Mouse (Mus musculus) hindbrain, embryonic 12.5 days (tissue): ENCODE data around the gene Gramd1b. TPM values are rescaled to one million over a fixed set of nuclear protein-coding genes. Genes with fewer than 3 reads are reported as not detected.

Experiments
- ATAC-seq: fragments of 200-750 bp; cut with Nextera tagmentation; 2 replicates; pipeline ENCODE4 v1.8.0; 2017; ENCODE audit warnings: moderate TSS enrichment; ENCODE audit not compliant: low FRiP score
- H3K27ac ChIP-seq: fragments of 300-500 bp; sonication (generic); 2 replicates; pipeline ENCODE4 v1.5.1; 2016; ENCODE audit warnings: mild to moderate bottlenecking
- H3K27me3 ChIP-seq: fragments of 300-500 bp; sonication (generic); 2 replicates; pipeline ENCODE4 v1.6.1; 2016; ENCODE audit warnings: mild to moderate bottlenecking
- H3K36me3 ChIP-seq: fragments of 300-500 bp; sonication (generic); 2 replicates; pipeline ENCODE4 v1.6.1; 2016; ENCODE audit warnings: mild to moderate bottlenecking
- H3K4me1 ChIP-seq: fragments of 300-500 bp; sonication (generic); 2 replicates; pipeline ENCODE4 v1.6.1; 2016
- H3K4me2 ChIP-seq: fragments of 300-500 bp; sonication (generic); replicated peaks from 2 replicates; pipeline ENCODE4 v1.6.1; 2016; ENCODE audit warnings: mild to moderate bottlenecking
- H3K4me3 ChIP-seq: fragments of 300-500 bp; sonication (generic); 2 replicates; pipeline ENCODE4 v1.5.1; 2016; ENCODE audit warnings: mild to moderate bottlenecking
- H3K9ac ChIP-seq: fragments of 300-500 bp; sonication (generic); 2 replicates; pipeline ENCODE4 v1.6.1; 2016; ENCODE audit warnings: mild to moderate bottlenecking, moderate library complexity
- H3K9me3 ChIP-seq: fragments of 300-500 bp; sonication (generic); replicated peaks from 2 replicates; pipeline ENCODE4 v1.6.1; 2016; ENCODE audit warnings: mild to moderate bottlenecking
- WGBS: fragments of 180-500 bp; shearing (Covaris S2); methylation state at CpG from one replicate; pipeline ENCODE4 v1.1.7; 2016; 5-methylcytosine and 5-hydroxymethylcytosine counted together
- polyA plus RNA-seq: library from polyadenylated mRNA; unstranded; fragments of >200 nt; fragmentation: Nextera tagmentation; extraction: Ambion mirVana; gene quantifications from 2 replicates; pipeline ENCODE4 v1.2.1, GENCODE M21; 2016

Gramd1b gene
- polyA plus RNA-seq, 1 experiment from 2014 or later = 4.9 TPM

GRCm38 (mm10) chr9:40381416-40382411 is 149.5 kb downstream of the Gramd1b start:
- Histone ChIP-seq H3K4me3 (no peak overlapping the region), H3K36me3 (no peaks in the 10 kb centered on the region), H3K27ac (no peak overlapping the region), H3K4me1 (peaks cover 13% of the 10 kb centered on the region), H3K9ac (0 out of 2 replicates have a peak overlapping the region, but pooled peaks have one; percentile 27), H3K9me3 (no peaks in the 10 kb centered on the region), H3K4me2 (no peak overlapping the region; the same call in 1 of the 2 replicates), H3K27me3 (no peaks in the 10 kb centered on the region)
- 15% methylated on average over 15 of the region's 15 CpGs for WGBS
- ATAC-seq = peak; percentile 88

GRCm38 (mm10) chr9:40376711-40377410 is 154.3 kb downstream of the Gramd1b start:
- Histone ChIP-seq H3K9ac (peak overlapping the region; percentile 36), H3K27ac (no peak overlapping the region), H3K4me1 (peaks cover 34% of the 10 kb centered on the region), H3K36me3 (no peaks in the 10 kb centered on the region), H3K27me3 (no peaks in the 10 kb centered on the region), H3K4me2 (peak overlapping the region; percentile 44; the same call in 1 of the 2 replicates), H3K9me3 (no peaks in the 10 kb centered on the region), H3K4me3 (no peak overlapping the region)
- WGBS = 69% methylated on average over 9 of the region's 9 CpGs
- ATAC-seq = 0 out of 2 replicates have a peak, but pooled peaks have one; percentile 15

DNA sequence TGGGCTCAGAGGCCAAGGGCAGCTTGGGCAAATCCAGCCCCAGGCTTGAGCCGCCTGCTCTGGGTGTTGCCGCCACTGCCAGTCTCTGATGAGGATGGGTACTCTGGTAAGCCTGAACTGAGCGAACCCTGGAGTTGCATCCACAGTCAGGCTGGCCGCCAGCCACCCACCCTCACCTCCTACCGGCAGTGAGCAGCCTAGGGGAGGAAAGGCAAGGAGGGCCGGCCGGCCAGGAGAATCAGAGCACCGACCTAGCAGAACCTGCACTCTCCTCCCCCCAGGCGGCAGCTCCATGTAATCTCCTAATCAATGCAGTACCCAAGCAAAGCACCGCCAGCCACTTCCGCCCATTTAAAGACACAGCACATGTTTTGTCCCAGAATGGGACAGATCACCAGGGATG is 155.0 kb downstream of the Gramd1b start:
- Histone ChIP-seq H3K27ac (peak overlapping the region; percentile 18; the same call in 1 of the 2 replicates), H3K27me3 (no peaks in the 10 kb centered on the region), H3K4me3 (peak overlapping the region; percentile 19), H3K9me3 (no peaks in the 10 kb centered on the region), H3K4me2 (peak overlapping the region; percentile 44), H3K9ac (peak overlapping the region; percentile 36; the same call in 1 of the 2 replicates), H3K36me3 (no peaks in the 10 kb centered on the region), H3K4me1 (peaks cover 30% of the 10 kb centered on the region)
- 8% methylated on average over 11 of the region's 11 CpGs for WGBS
- ATAC-seq = peak; percentile 78

GRCm38 (mm10) chr9:40375518-40375917 is 155.7 kb downstream of the Gramd1b start:
- no peaks in the 10 kb centered on the region for H3K27me3 ChIP-seq
- H3K9ac ChIP-seq = 0 out of 2 replicates have a peak overlapping the region, but pooled peaks have one; percentile 36
- H3K36me3 ChIP-seq = no peaks in the 10 kb centered on the region
- H3K9me3 ChIP-seq = no peaks in the 10 kb centered on the region
- no peak overlapping the region for H3K4me3 ChIP-seq
- no peak for ATAC-seq
- peaks cover 30% of the 10 kb centered on the region for H3K4me1 ChIP-seq
- H3K27ac ChIP-seq = no peak overlapping the region
- peak overlapping the region; percentile 44 for H3K4me2 ChIP-seq
- WGBS = 60% methylated on average over 6 of the region's 6 CpGs

- 42% methylated on average over 3 of the region's 5 CpGs for WGBS
Measured at GRCm38 (mm10) chr9:40374992-40375391, 156.2 kb downstream of the Gramd1b start.

DNA sequence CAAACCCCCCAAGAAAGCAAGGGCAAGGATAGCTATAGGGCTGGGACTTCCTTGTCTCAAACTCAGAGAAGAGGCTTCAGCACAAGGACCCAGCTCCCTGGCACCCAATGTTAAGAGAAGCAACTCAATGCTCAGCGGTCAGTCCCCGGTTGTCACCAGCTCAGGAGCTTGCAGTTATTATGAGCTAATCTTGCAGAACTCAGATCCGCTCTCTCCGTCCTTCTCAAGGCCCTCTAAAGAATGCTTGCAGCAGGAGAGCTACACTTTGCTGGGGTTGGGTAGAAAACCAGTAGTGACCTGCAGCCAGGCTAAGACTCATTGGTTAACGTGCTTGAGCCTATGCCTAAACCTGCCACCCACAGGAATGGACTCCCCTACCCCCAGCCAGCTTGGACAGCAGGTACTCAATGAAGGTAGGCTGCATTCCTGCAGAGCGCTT is 156.6 kb downstream of the Gramd1b start:
- Histone ChIP-seq H3K36me3 (no peaks in the 10 kb centered on the region), H3K9ac (no peak overlapping the region), H3K4me2 (peak overlapping the region; percentile 13; the same call in 1 of the 2 replicates), H3K4me3 (no peak overlapping the region), H3K27ac (no peak overlapping the region), H3K9me3 (no peaks in the 10 kb centered on the region), H3K4me1 (peaks cover 30% of the 10 kb centered on the region), H3K27me3 (no peaks in the 10 kb centered on the region)
- no peak for ATAC-seq
- 62% methylated on average over 6 of the region's 6 CpGs for WGBS

More at GRCm38 (mm10) chr9:40374992-40375391, 156.2 kb downstream of the Gramd1b start:
- Histone ChIP-seq H3K4me1 (peaks cover 30% of the 10 kb centered on the region), H3K9ac (no peak overlapping the region), H3K4me3 (no peak overlapping the region), H3K36me3 (no peaks in the 10 kb centered on the region), H3K27me3 (no peaks in the 10 kb centered on the region), H3K27ac (no peak overlapping the region), H3K4me2 (peak overlapping the region; percentile 44), H3K9me3 (no peaks in the 10 kb centered on the region)
- ATAC-seq = no peak

GRCm38 (mm10) chr9:40374052-40374451 is 157.1 kb downstream of the Gramd1b start:
- H3K27me3 ChIP-seq = no peaks in the 10 kb centered on the region
- no peak overlapping the region for H3K9ac ChIP-seq
- no peaks in the 10 kb centered on the region for H3K36me3 ChIP-seq
- 0 out of 2 replicates have a peak, but pooled peaks have one; percentile 17 for ATAC-seq
- WGBS = 63% methylated on average over 11 of the region's 11 CpGs
- H3K4me3 ChIP-seq = no peak overlapping the region
- H3K4me1 ChIP-seq = peaks cover 30% of the 10 kb centered on the region
- H3K4me2 ChIP-seq = no peak overlapping the region
- H3K27ac ChIP-seq = no peak overlapping the region
- H3K9me3 ChIP-seq = no peaks in the 10 kb centered on the region

DNA sequence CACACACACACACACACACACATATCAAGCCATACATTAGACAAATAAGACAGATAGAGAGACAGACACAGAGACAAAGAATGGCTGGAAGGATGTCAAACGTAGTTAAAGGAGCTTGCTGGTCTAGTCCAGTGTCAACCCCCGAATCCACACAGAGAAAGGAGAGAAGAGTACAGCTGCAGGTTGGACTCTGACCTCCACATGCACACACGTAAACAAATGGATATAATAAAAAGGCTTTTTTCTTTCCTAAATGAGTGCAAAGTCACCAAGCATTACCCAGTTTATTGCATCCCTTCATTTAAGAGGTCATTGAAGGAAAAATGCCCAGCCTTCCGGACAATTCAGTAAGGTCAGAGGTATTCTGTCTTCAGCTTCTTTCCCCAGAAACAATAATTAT is 161.0 kb downstream of the Gramd1b start:
- ATAC-seq = no peak
- Histone ChIP-seq H3K27me3 (no peaks in the 10 kb centered on the region), H3K27ac (no peak overlapping the region), H3K4me1 (peaks cover 11% of the 10 kb centered on the region), H3K9me3 (no peaks in the 10 kb centered on the region), H3K36me3 (no peaks in the 10 kb centered on the region), H3K9ac (no peak overlapping the region), H3K4me2 (no peak overlapping the region), H3K4me3 (no peak overlapping the region)
- WGBS = 83% methylated on average over 4 of the region's 4 CpGs

- no peak overlapping the region for H3K4me2 ChIP-seq
- ATAC-seq = no peak
- WGBS = 94% methylated on average over 8 of the region's 8 CpGs
Measured at GRCm38 (mm10) chr9:40366795-40367194, 164.4 kb downstream of the Gramd1b start.

GRCm38 (mm10) chr9:40364312-40364711 is 166.9 kb downstream of the Gramd1b start:
- no peaks in the 10 kb centered on the region for H3K36me3 ChIP-seq
- peaks cover under 1% of the 10 kb centered on the region; the same call in 1 of the 2 replicates for H3K4me1 ChIP-seq
- H3K9me3 ChIP-seq = no peaks in the 10 kb centered on the region
- no peak overlapping the region for H3K4me3 ChIP-seq
- H3K9ac ChIP-seq = no peak overlapping the region
- H3K27ac ChIP-seq = no peak overlapping the region
- no peak overlapping the region for H3K4me2 ChIP-seq
- WGBS = 80% methylated on average over 7 of the region's 7 CpGs
- no peak for ATAC-seq
- no peaks in the 10 kb centered on the region for H3K27me3 ChIP-seq

More at GRCm38 (mm10) chr9:40366795-40367194, 164.4 kb downstream of the Gramd1b start:
- no peaks in the 10 kb centered on the region for H3K27me3 ChIP-seq
- no peak overlapping the region for H3K27ac ChIP-seq
- H3K4me1 ChIP-seq = no peaks in the 10 kb centered on the region; the same call in 1 of the 2 replicates
- H3K4me3 ChIP-seq = no peak overlapping the region
- no peaks in the 10 kb centered on the region for H3K36me3 ChIP-seq
- no peak overlapping the region for H3K9ac ChIP-seq
- H3K9me3 ChIP-seq = no peaks in the 10 kb centered on the region

- Histone ChIP-seq H3K4me1 (peaks cover 14% of the 10 kb centered on the region), H3K4me3 (no peak overlapping the region), H3K27ac (no peak overlapping the region), H3K4me2 (no peak overlapping the region), H3K9me3 (no peaks in the 10 kb centered on the region), H3K27me3 (no peaks in the 10 kb centered on the region), H3K36me3 (no peaks in the 10 kb centered on the region), H3K9ac (no peak overlapping the region)
- ATAC-seq = no peak
- WGBS = 92% methylated on average over 6 of the region's 6 CpGs
Measured at GRCm38 (mm10) chr9:40361970-40362369, 169.2 kb downstream of the Gramd1b start.

DNA sequence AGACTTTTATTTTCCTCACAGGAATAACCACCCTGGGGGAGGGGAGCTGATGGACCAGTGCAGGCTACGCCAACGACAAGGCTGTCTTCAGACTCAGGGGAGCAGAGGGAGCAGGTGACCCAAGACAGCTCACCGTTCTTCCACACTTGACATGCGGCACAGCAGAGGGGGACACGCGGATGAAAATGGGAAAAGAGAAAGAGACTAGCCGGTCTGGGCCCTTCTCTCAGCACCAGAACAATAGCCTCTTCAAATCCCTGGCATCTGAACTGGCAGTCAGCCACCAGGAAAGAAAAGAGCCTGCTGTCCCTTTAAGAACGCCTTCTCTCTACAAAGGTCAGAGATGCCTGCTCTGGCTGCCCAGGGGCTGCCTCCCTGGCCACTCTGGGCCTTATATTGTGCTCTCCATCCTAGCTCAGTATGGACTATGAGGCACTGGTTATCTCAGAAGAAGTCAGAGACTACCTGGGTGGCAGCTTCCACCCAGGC is 172.7 kb downstream of the Gramd1b start:
- H3K4me3 ChIP-seq = no peak overlapping the region
- ATAC-seq = peak; percentile 85
- no peaks in the 10 kb centered on the region for H3K27me3 ChIP-seq
- H3K4me1 ChIP-seq = peaks cover 14% of the 10 kb centered on the region
- no peaks in the 10 kb centered on the region for H3K9me3 ChIP-seq
- WGBS = 24% methylated on average over 8 of the region's 8 CpGs
- H3K36me3 ChIP-seq = no peaks in the 10 kb centered on the region
- H3K4me2 ChIP-seq = peak overlapping the region; percentile 30
- H3K9ac ChIP-seq = no peak overlapping the region
- H3K27ac ChIP-seq = 0 out of 2 replicates have a peak overlapping the region, but pooled peaks have one; percentile 12
